Mouse (Mus musculus) cortical plate, adult 2 months (tissue): ENCODE results near the gene Tmem37.

ENCODE experiments used
- CTCF ChIP-seq: fragments of 200-500 bp; IDR thresholded peaks from 2 replicates; pipeline ENCODE4 v1.5.1; 2011; ENCODE audit warnings: mild to moderate bottlenecking, control low read depth, low read length; ENCODE audit not compliant: insufficient read depth; ENCODE audit errors: extremely low read depth
- POLR2A ChIP-seq: fragments of 200-500 bp; IDR thresholded peaks from 2 replicates; pipeline ENCODE4 v1.6.1; 2011; ENCODE audit warnings: mild to moderate bottlenecking, low read length, control low read depth; ENCODE audit not compliant: insufficient read depth; ENCODE audit errors: extremely low read depth

GRCm38 (mm10) chr1:120085696-120086095 is 11.8 kb upstream of the Tmem37 start:
- TF ChIP-seq CTCF (no peak), POLR2A (no peak)
